Mouse (Mus musculus) hindlimb bud, embryonic 11.5 days (tissue): ENCODE measurements at regions not wholly inside any gene's neighbourhood (a gene's known extent, or its start where the extent isn't known, plus 50 kb on each side); places are given as distances from the start of the nearest gene placed in this dataset.

Experiments
- DNase-seq: peaks from one replicate; pipeline ENCODE4 v3.0.0-alpha.2; 2012; ENCODE audit warnings: low read depth, low spot score; ENCODE audit errors: extremely low spot score

- no peak for DNase-seq
Observed at GRCm38 (mm10) chr5:43130901-43131557, 101.9 kb upstream of the Cpeb2 start.

GRCm38 (mm10) chr5:43133672-43134071 lies 99.3 kb upstream of the Cpeb2 start:
- no peak for DNase-seq

GRCm38 (mm10) chr5:43136142-43136541 lies 96.8 kb upstream of the Cpeb2 start:
- DNase-seq = no peak

GRCm38 (mm10) chr5:43137777-43138176 lies 95.2 kb upstream of the Cpeb2 start:
- no peak for DNase-seq

GRCm38 (mm10) chr5:43138931-43139486 lies 94.0 kb upstream of the Cpeb2 start:
- no peak for DNase-seq

- DNase-seq = no peak
Observed at GRCm38 (mm10) chr5:43139813-43140212, 93.2 kb upstream of the Cpeb2 start.

GRCm38 (mm10) chr5:43145939-43146338 lies 87.0 kb upstream of the Cpeb2 start:
- no peak for DNase-seq

GRCm38 (mm10) chr5:43146928-43147327 lies 86.0 kb upstream of the Cpeb2 start:
- DNase-seq = no peak

GRCm38 (mm10) chr5:43148486-43148885 lies 84.5 kb upstream of the Cpeb2 start:
- DNase-seq = no peak

- no peak for DNase-seq
Observed at GRCm38 (mm10) chr5:43149559-43149958, 83.4 kb upstream of the Cpeb2 start.

- no peak for DNase-seq
Observed at GRCm38 (mm10) chr5:43151099-43151774, 81.7 kb upstream of the Cpeb2 start.

GRCm38 (mm10) chr5:43152119-43152611 lies 80.8 kb upstream of the Cpeb2 start:
- no peak for DNase-seq

- DNase-seq = no peak
Observed at GRCm38 (mm10) chr5:43152881-43153280, 80.1 kb upstream of the Cpeb2 start.

- no peak for DNase-seq
Observed at GRCm38 (mm10) chr5:43156771-43157170, 76.2 kb upstream of the Cpeb2 start.

- DNase-seq = no peak
Observed at GRCm38 (mm10) chr5:43160140-43160539, 72.8 kb upstream of the Cpeb2 start.

GRCm38 (mm10) chr5:43181475-43181874 lies 51.5 kb upstream of the Cpeb2 start:
- DNase-seq = no peak
